Mouse (Mus musculus) cerebellum, adult 2 months (tissue): ENCODE measurements at regions not wholly inside any gene's neighbourhood (a gene's known extent, or its start where the extent isn't known, plus 50 kb on each side); places are given as distances from the start of the nearest gene placed in this dataset.

Experiments used
- CTCF ChIP-seq: fragments of 200-500 bp; IDR thresholded peaks from 2 replicates; pipeline ENCODE4 v1.5.1; 2011; ENCODE audit warnings: low read depth, mild to moderate bottlenecking, control low read depth, low read length, moderate library complexity, borderline replicate concordance; ENCODE audit not compliant: insufficient read depth
- POLR2A ChIP-seq: fragments of 200-500 bp; IDR thresholded peaks from 2 replicates; pipeline ENCODE4 v1.6.1; 2011; ENCODE audit warnings: low read length, control low read depth, borderline replicate concordance; ENCODE audit not compliant: insufficient read depth

GRCm38 (mm10) chr10:42118361-42119188 lies 100.3 kb upstream of the Armc2 start:
- no peak for TF ChIP-seq POLR2A
- TF ChIP-seq CTCF: no peak
